Mouse (Mus musculus): ENCODE measurements around the gene Mab21l2.

Mab21l2 gene

GRCm38 (mm10) chr3:86548091-86549015 lies at the start of gene Mab21l2:
Mab21l2 (minus strand) TSS chr3:86548629.
- DNase-seq (ENCODE audit: low read depth, low spot score) = peak; percentile 15

- no peak for DNase-seq (ENCODE audit: low read depth, low spot score)
These were observed 26.9 kb upstream of the Mab21l2 start for GRCm38 (mm10) chr3:86575312-86575711.

GRCm38 (mm10) chr3:86572519-86573244 lies 24.3 kb upstream of the Mab21l2 start:
- DNase-seq (ENCODE audit: low read depth, low spot score) = no peak

- DNase-seq (ENCODE audit: low read depth, low spot score) = no peak
These were observed 23.1 kb upstream of the Mab21l2 start for GRCm38 (mm10) chr3:86571518-86571917.

GRCm38 (mm10) chr3:86567312-86567711 lies 18.9 kb upstream of the Mab21l2 start:
- DNase-seq (ENCODE audit: low read depth, low spot score) = no peak

GRCm38 (mm10) chr3:86561396-86561795 lies 13.0 kb upstream of the Mab21l2 start:
- DNase-seq (ENCODE audit: low read depth, low spot score) = no peak

- DNase-seq (ENCODE audit: low read depth, low spot score) = no peak
These were observed 12.6 kb upstream of the Mab21l2 start for GRCm38 (mm10) chr3:86561023-86561344.

GRCm38 (mm10) chr3:86560281-86561022 lies 12.0 kb upstream of the Mab21l2 start:
- DNase-seq (ENCODE audit: low read depth, low spot score) = no peak

- no peak for DNase-seq (ENCODE audit: low read depth, low spot score)
These were observed 11.2 kb upstream of the Mab21l2 start for GRCm38 (mm10) chr3:86559635-86560034.

GRCm38 (mm10) chr3:86558976-86559375 lies 10.5 kb upstream of the Mab21l2 start:
- no peak for DNase-seq (ENCODE audit: low read depth, low spot score)

GRCm38 (mm10) chr3:86552170-86552569 lies 3.7 kb upstream of the Mab21l2 start:
- no peak for DNase-seq (ENCODE audit: low read depth, low spot score)

- no peak for DNase-seq (ENCODE audit: low read depth, low spot score)
These were observed 2.7 kb upstream of the Mab21l2 start for GRCm38 (mm10) chr3:86551011-86551728.

- no peak for DNase-seq (ENCODE audit: low read depth, low spot score)
These were observed 2.0 kb upstream of the Mab21l2 start for GRCm38 (mm10) chr3:86550301-86551010.

GRCm38 (mm10) chr3:86547251-86547791 lies 1.1 kb downstream of the Mab21l2 start:
- DNase-seq (ENCODE audit: low read depth, low spot score) = peak; percentile 45

- peak; percentile 57 for DNase-seq (ENCODE audit: low read depth, low spot score)
These were observed 1.8 kb downstream of the Mab21l2 start for GRCm38 (mm10) chr3:86546471-86547250.

- DNase-seq (ENCODE audit: low read depth, low spot score) = peak; percentile 3
These were observed 2.5 kb downstream of the Mab21l2 start for GRCm38 (mm10) chr3:86545945-86546344.

GRCm38 (mm10) chr3:86544785-86545184 lies 3.6 kb downstream of the Mab21l2 start:
- no peak for DNase-seq (ENCODE audit: low read depth, low spot score)

GRCm38 (mm10) chr3:86541863-86542397 lies 6.5 kb downstream of the Mab21l2 start:
- no peak for DNase-seq (ENCODE audit: low read depth, low spot score)

GRCm38 (mm10) chr3:86541074-86541614 lies 7.3 kb downstream of the Mab21l2 start:
- DNase-seq (ENCODE audit: low read depth, low spot score) = no peak

Measured in CD4-positive, CD25-positive, alpha-beta regulatory T cell, adult 2 months (primary cell).